Mouse (Mus musculus): ENCODE results near the gene Pctp.

- TF ChIP-seq CTCF (IDR thresholded peaks at IDR 0.05; ENCODE audit: low read depth) = no peak
- no peak for TF ChIP-seq EP300 (IDR thresholded peaks at IDR 0.05; ENCODE audit: low read depth)
Observed at GRCm38 (mm10) chr11:90032807-90033206, 30.1 kb upstream of the Pctp start.
